ENCODE assay signal across 13 mouse cellular contexts in genomic region chr1:126992441-126992840, GRCm38 (mm10).
DNase-seq lines count a peak whose midpoint lies in the region; ATAC-seq and TF ChIP-seq lines count a peak whose summit lies in the region.
"Had no signal": no experiment of that assay in that cellular context is flagged by ENCODE, and none has a peak within 500 bp of the region (broad histone marks: within the 10 kb centered on the region; RNA-seq: fewer than 3 reads in every experiment).

No protein-coding gene starts in this region.

- H3K9me3 ChIP-seq in forebrain, embryonic 13.5 days (replicated peaks) = no peaks in the 10 kb centered on the region
- H3K9me3 ChIP-seq in forebrain, embryonic 10.5 days = no peaks in the 10 kb centered on the region
- no peaks in the 10 kb centered on the region for H3K9me3 ChIP-seq in forebrain, postnatal 0 days (ENCODE audit: low read length)
- H3K9me3 ChIP-seq in midbrain, postnatal 0 days (ENCODE audit: low read length) = no peaks in the 10 kb centered on the region
- H3K9me3 ChIP-seq: liver, embryonic 12.5 days had no signal

- no peak overlapping the region for H3K4me3 ChIP-seq in forebrain, embryonic 13.5 days
- H3K4me3 ChIP-seq in forebrain, embryonic 10.5 days = no peak overlapping the region
- H3K4me3 ChIP-seq in forebrain, postnatal 0 days (ENCODE audit: low read depth, low read length) = no peak overlapping the region
- H3K4me3 ChIP-seq in midbrain, postnatal 0 days (ENCODE audit: low read depth, low read length) = no peak overlapping the region
- H3K4me3 ChIP-seq: layer of hippocampus, adult 2 months; liver, embryonic 12.5 days had no signal

- no peak overlapping the region for H3K4me2 ChIP-seq in forebrain, embryonic 13.5 days
- no peak overlapping the region for H3K4me2 ChIP-seq in forebrain, postnatal 0 days (ENCODE audit: low read depth)
- no peak overlapping the region for H3K4me2 ChIP-seq in midbrain, postnatal 0 days (ENCODE audit: low read depth, low read length, poor library complexity, severe bottlenecking)
- H3K4me2 ChIP-seq: liver, embryonic 12.5 days had no signal

- H3K27me3 ChIP-seq in forebrain, embryonic 13.5 days = no peaks in the 10 kb centered on the region
- H3K27me3 ChIP-seq in forebrain, embryonic 10.5 days (ENCODE audit: poor library complexity, severe bottlenecking) = no peaks in the 10 kb centered on the region
- H3K27me3 ChIP-seq in forebrain, postnatal 0 days (ENCODE audit: insufficient read depth, low read length) = no peaks in the 10 kb centered on the region
- H3K27me3 ChIP-seq in midbrain, postnatal 0 days (ENCODE audit: insufficient read depth, low read length) = no peaks in the 10 kb centered on the region; the same call in 1 of the 2 replicates
- H3K27me3 ChIP-seq: liver, embryonic 12.5 days had no signal

- peak; percentile 76 for ATAC-seq in forebrain, embryonic 13.5 days
- peak; percentile 90 for ATAC-seq in forebrain, postnatal 0 days
- ATAC-seq in midbrain, postnatal 0 days (ENCODE audit: low FRiP score) = no peak; the same call in 1 of the 2 replicates
- no peak for ATAC-seq in activated CD4-positive, CD25-positive, alpha-beta regulatory T cell, adult 4 months
- ATAC-seq: liver, embryonic 12.5 days; lung, postnatal 0 days had no signal

- TF ChIP-seq CTCF in forebrain, postnatal 0 days (IDR thresholded peaks at IDR 0.05; ENCODE audit: low read depth) = no peak
- no peak for TF ChIP-seq CTCF in midbrain, postnatal 0 days (IDR thresholded peaks at IDR 0.05)

- 66% methylated on average over 4 of the region's 4 CpGs for WGBS in forebrain, embryonic 13.5 days
- WGBS in forebrain, embryonic 10.5 days = 78% methylated on average over 4 of the region's 4 CpGs
- 43% methylated on average over 4 of the region's 4 CpGs for WGBS in forebrain, postnatal 0 days
- 61% methylated on average over 4 of the region's 4 CpGs for WGBS in midbrain, postnatal 0 days

- H3K36me3 ChIP-seq in forebrain, embryonic 13.5 days (ENCODE audit: poor library complexity, severe bottlenecking) = no peaks in the 10 kb centered on the region
- H3K36me3 ChIP-seq in forebrain, embryonic 10.5 days (replicated peaks) = no peaks in the 10 kb centered on the region
- no peaks in the 10 kb centered on the region for H3K36me3 ChIP-seq in forebrain, postnatal 0 days (ENCODE audit: insufficient read depth)
- no peaks in the 10 kb centered on the region for H3K36me3 ChIP-seq in midbrain, postnatal 0 days (ENCODE audit: insufficient read depth, low read length)
- H3K36me3 ChIP-seq: liver, embryonic 12.5 days had no signal

- no peak for DNase-seq in forebrain, embryonic 10.5 days (ENCODE audit: extremely low spot score, low spot score)
- DNase-seq in layer of hippocampus, postnatal 10 days (ENCODE audit: low spot score in 2 of 2) = peak; percentile 58 to 61
- DNase-seq in layer of hippocampus, adult 8-10 months (ENCODE audit: low spot score in 2 of 2) = no peak
- DNase-seq in forebrain, postnatal 0 days = peak; percentile 84
- peak; percentile 75 for DNase-seq in midbrain, postnatal 0 days (ENCODE audit: low spot score)
- no peak for DNase-seq in urinary bladder, postnatal 14 days (ENCODE audit: low spot score)
- DNase-seq: adrenal gland, adult 8-10 months; kidney, adult 2 months had no signal

- H3K27ac ChIP-seq in forebrain, embryonic 13.5 days = no peak overlapping the region
- no peak overlapping the region for H3K27ac ChIP-seq in forebrain, embryonic 10.5 days
- no peak overlapping the region for H3K27ac ChIP-seq in forebrain, postnatal 0 days (ENCODE audit: low read depth, low read length)
- H3K27ac ChIP-seq in midbrain, postnatal 0 days (ENCODE audit: low read depth, low read length) = no peak overlapping the region
- H3K27ac ChIP-seq: layer of hippocampus, adult 2 months; liver, embryonic 12.5 days had no signal

- no peaks in the 10 kb centered on the region for H3K4me1 ChIP-seq in forebrain, embryonic 13.5 days
- no peaks in the 10 kb centered on the region for H3K4me1 ChIP-seq in forebrain, embryonic 10.5 days
- H3K4me1 ChIP-seq in forebrain, postnatal 0 days (ENCODE audit: insufficient read depth) = 0 out of 2 replicates have a peak, but pooled peaks cover 4% of the 10 kb centered on the region
- H3K4me1 ChIP-seq in midbrain, postnatal 0 days (ENCODE audit: insufficient read depth, low read length) = no peaks in the 10 kb centered on the region
- H3K4me1 ChIP-seq: liver, embryonic 12.5 days had no signal

- H3K9ac ChIP-seq in forebrain, embryonic 13.5 days = no peak overlapping the region
- H3K9ac ChIP-seq in forebrain, postnatal 0 days = no peak overlapping the region
- H3K9ac ChIP-seq in midbrain, postnatal 0 days (replicated peaks; ENCODE audit: low read length, poor library complexity, severe bottlenecking) = no peak overlapping the region
- H3K9ac ChIP-seq: liver, embryonic 12.5 days had no signal

Comparison
In these comparisons a context has a peak if more than half of its experiments do, and no peak if none do; other contexts are left out.
1. DNase-seq: peak in layer of hippocampus, postnatal 10 days (2 of 2), forebrain, postnatal 0 days (single experiment) and midbrain, postnatal 0 days (single experiment); none in forebrain, embryonic 10.5 days (single experiment), layer of hippocampus, adult 8-10 months (0 of 2) and urinary bladder, postnatal 14 days (single experiment).
2. ATAC-seq: peak in forebrain, embryonic 13.5 days (single experiment) and forebrain, postnatal 0 days (single experiment); none in midbrain, postnatal 0 days (single experiment) and activated CD4-positive, CD25-positive, alpha-beta regulatory T cell, adult 4 months (single experiment).